Mouse (Mus musculus): ENCODE results near the gene Gm7356.
"Not testable (repeated sequence)": the region's sequence is repeated elsewhere in the genome, so short reads cannot be mapped to it uniquely, and the experiment has no call there.

DNA sequence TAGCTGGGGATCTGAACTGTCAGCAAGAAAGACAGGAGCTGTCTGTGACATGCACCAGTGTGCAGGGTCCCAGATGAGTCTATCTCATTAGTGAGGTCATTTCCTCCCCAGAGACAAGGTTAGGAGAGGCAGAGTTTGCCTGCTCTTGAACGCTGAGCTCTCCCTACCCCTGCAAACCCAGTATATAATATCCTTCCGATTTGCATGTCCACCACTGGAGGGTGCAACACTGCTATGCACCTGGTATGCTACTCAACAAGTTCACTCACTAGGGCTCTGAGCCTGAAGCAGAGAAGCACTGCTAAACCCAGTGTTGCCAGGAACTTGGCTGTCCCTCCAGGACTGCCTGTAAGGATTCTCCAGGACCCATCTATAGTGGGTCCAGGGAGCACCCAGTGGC lies 10.1 kb downstream of the Gm7356 start:
- TF ChIP-seq CTCF (IDR thresholded peaks at IDR 0.05; ENCODE audit: low read depth, low read length); POLR2A (IDR thresholded peaks at IDR 0.05; ENCODE audit: insufficient read depth, low read length); EP300 (IDR thresholded peaks at IDR 0.05; ENCODE audit: insufficient read depth, low read depth, low read length): not testable (repeated sequence)
